ENCODE assay signal across 20 mouse cellular contexts in genomic region chr16:66987741-66988140, GRCm38 (mm10).
DNase-seq lines count a peak whose midpoint lies in the region; ATAC-seq lines count a peak whose summit lies in the region.
"Had no signal": no experiment of that assay in that cellular context is flagged by ENCODE, and none has a peak within 500 bp of the region (broad histone marks: within the 10 kb centered on the region; RNA-seq: fewer than 3 reads in every experiment).

No protein-coding gene starts in this region.

- no peak overlapping the region for H3K9ac ChIP-seq in hindbrain, embryonic 12.5 days
- H3K9ac ChIP-seq in hindbrain, embryonic 13.5 days = no peak overlapping the region
- no peak overlapping the region for H3K9ac ChIP-seq in hindbrain, embryonic 16.5 days (ENCODE audit: low read depth, low read length)
- no peak overlapping the region for H3K9ac ChIP-seq in forebrain, embryonic 16.5 days (replicated peaks; ENCODE audit: low read depth, low read length)
- H3K9ac ChIP-seq: embryonic facial prominence, embryonic 13.5 days; forebrain, embryonic 12.5 days; forebrain, postnatal 0 days; heart, embryonic 13.5 days had no signal

- no peak overlapping the region for H3K4me3 ChIP-seq in hindbrain, embryonic 12.5 days
- no peak overlapping the region for H3K4me3 ChIP-seq in hindbrain, embryonic 13.5 days
- H3K4me3 ChIP-seq in hindbrain, embryonic 16.5 days (ENCODE audit: low read length) = no peak overlapping the region
- H3K4me3 ChIP-seq in forebrain, embryonic 16.5 days (replicated peaks; ENCODE audit: low read length) = no peak overlapping the region
- H3K4me3 ChIP-seq: embryonic facial prominence, embryonic 13.5 days; forebrain, embryonic 12.5 days; heart, embryonic 13.5 days had no signal

- 0 out of 2 replicates have a peak, but pooled peaks have one; percentile 36 for ATAC-seq in cerebellum, adult (ENCODE audit: insufficient number of reproducible peaks, low FRiP score, low TSS enrichment)
- peak; percentile 73 for ATAC-seq in hindbrain, embryonic 12.5 days (ENCODE audit: low FRiP score)
- no peak for ATAC-seq in hindbrain, embryonic 13.5 days (ENCODE audit: low FRiP score)
- peak; percentile 58 for ATAC-seq in hindbrain, embryonic 16.5 days
- no peak for ATAC-seq in forebrain, embryonic 16.5 days
- ATAC-seq: activated CD4-positive, CD25-positive, alpha-beta regulatory T cell, adult 4 months; forebrain, postnatal 0 days; Patski had no signal

- DNase-seq in cerebellum, postnatal 36 days = no peak
- peak; percentile 9 for DNase-seq in 416B (ENCODE audit: low read depth)
- DNase-seq in testis, postnatal 14 days (ENCODE audit: low spot score) = no peak
- DNase-seq: adrenal gland, postnatal 14 days; cerebellum, adult 8-10 months; forebrain, postnatal 0 days; gastrocnemius, postnatal 36 days; heart, adult 11 months; heart, postnatal 4 days; kidney, adult 11 months had no signal

- no peak overlapping the region for H3K4me2 ChIP-seq in hindbrain, embryonic 12.5 days (replicated peaks)
- H3K4me2 ChIP-seq in hindbrain, embryonic 13.5 days = no peak overlapping the region
- no peak overlapping the region for H3K4me2 ChIP-seq in hindbrain, embryonic 16.5 days (ENCODE audit: low read length)
- H3K4me2 ChIP-seq in forebrain, embryonic 16.5 days (ENCODE audit: low read length) = no peak overlapping the region
- H3K4me2 ChIP-seq: embryonic facial prominence, embryonic 13.5 days; forebrain, embryonic 12.5 days; heart, embryonic 13.5 days had no signal

- no peaks in the 10 kb centered on the region for H3K27me3 ChIP-seq in hindbrain, embryonic 12.5 days
- no peaks in the 10 kb centered on the region for H3K27me3 ChIP-seq in hindbrain, embryonic 13.5 days
- no peaks in the 10 kb centered on the region for H3K27me3 ChIP-seq in hindbrain, embryonic 16.5 days (replicated peaks; ENCODE audit: control insufficient read depth, insufficient read depth, low read length)
- no peaks in the 10 kb centered on the region for H3K27me3 ChIP-seq in forebrain, embryonic 16.5 days (replicated peaks; ENCODE audit: control insufficient read depth, insufficient read depth, low read length)
- H3K27me3 ChIP-seq: embryonic facial prominence, embryonic 13.5 days; forebrain, embryonic 12.5 days; heart, embryonic 13.5 days; Patski had no signal

- H3K36me3 ChIP-seq in hindbrain, embryonic 12.5 days = no peaks in the 10 kb centered on the region
- no peaks in the 10 kb centered on the region for H3K36me3 ChIP-seq in hindbrain, embryonic 13.5 days
- no peaks in the 10 kb centered on the region for H3K36me3 ChIP-seq in hindbrain, embryonic 16.5 days (ENCODE audit: control insufficient read depth, insufficient read depth, low read length)
- no peaks in the 10 kb centered on the region for H3K36me3 ChIP-seq in forebrain, embryonic 16.5 days (ENCODE audit: control insufficient read depth, insufficient read depth)
- H3K36me3 ChIP-seq: embryonic facial prominence, embryonic 13.5 days; forebrain, embryonic 12.5 days; heart, embryonic 13.5 days had no signal

- H3K9me3 ChIP-seq in hindbrain, embryonic 12.5 days (replicated peaks) = no peaks in the 10 kb centered on the region
- H3K9me3 ChIP-seq in hindbrain, embryonic 13.5 days = no peaks in the 10 kb centered on the region
- no peaks in the 10 kb centered on the region for H3K9me3 ChIP-seq in hindbrain, embryonic 16.5 days (ENCODE audit: control insufficient read depth, low read length)
- H3K9me3 ChIP-seq in forebrain, embryonic 16.5 days (ENCODE audit: control insufficient read depth, low read length) = no peaks in the 10 kb centered on the region
- H3K9me3 ChIP-seq: embryonic facial prominence, embryonic 13.5 days; forebrain, embryonic 12.5 days; heart, embryonic 13.5 days had no signal

- H3K27ac ChIP-seq in hindbrain, embryonic 12.5 days = 0 out of 2 replicates have a peak overlapping the region, but pooled peaks have one; percentile 23
- no peak overlapping the region for H3K27ac ChIP-seq in hindbrain, embryonic 13.5 days
- no peak overlapping the region for H3K27ac ChIP-seq in hindbrain, embryonic 16.5 days (ENCODE audit: low read depth, low read length)
- no peak overlapping the region for H3K27ac ChIP-seq in forebrain, embryonic 16.5 days (ENCODE audit: low read length)
- H3K27ac ChIP-seq: embryonic facial prominence, embryonic 13.5 days; forebrain, embryonic 12.5 days; heart, embryonic 13.5 days had no signal

- WGBS in hindbrain, embryonic 12.5 days = 68% methylated on average over 6 of the region's 6 CpGs
- WGBS in hindbrain, embryonic 13.5 days = 57% methylated on average over 6 of the region's 6 CpGs
- WGBS in hindbrain, embryonic 16.5 days = 57% methylated on average over 6 of the region's 6 CpGs
- 58% methylated on average over 6 of the region's 6 CpGs for WGBS in forebrain, embryonic 16.5 days

- no peaks in the 10 kb centered on the region for H3K4me1 ChIP-seq in hindbrain, embryonic 12.5 days
- no peaks in the 10 kb centered on the region; the same call in 1 of the 2 replicates for H3K4me1 ChIP-seq in hindbrain, embryonic 13.5 days (replicated peaks)
- H3K4me1 ChIP-seq in hindbrain, embryonic 16.5 days (ENCODE audit: control insufficient read depth, insufficient read depth, low read depth, low read length) = peaks cover 3% of the 10 kb centered on the region; the same call in 1 of the 2 replicates
- H3K4me1 ChIP-seq in forebrain, embryonic 16.5 days (replicated peaks; ENCODE audit: control insufficient read depth, insufficient read depth, low read length) = no peaks in the 10 kb centered on the region
- H3K4me1 ChIP-seq: embryonic facial prominence, embryonic 13.5 days; forebrain, embryonic 12.5 days; heart, embryonic 13.5 days had no signal

Comparison
In these comparisons a context has a peak if more than half of its experiments do, and no peak if none do; other contexts are left out.
1. ATAC-seq: peak in cerebellum, adult (single experiment), hindbrain, embryonic 12.5 days (single experiment) and hindbrain, embryonic 16.5 days (single experiment); none in hindbrain, embryonic 13.5 days (single experiment) and forebrain, embryonic 16.5 days (single experiment).